Mouse (Mus musculus): ENCODE measurements around the gene Frmd7.

The Frmd7 gene

DNA sequence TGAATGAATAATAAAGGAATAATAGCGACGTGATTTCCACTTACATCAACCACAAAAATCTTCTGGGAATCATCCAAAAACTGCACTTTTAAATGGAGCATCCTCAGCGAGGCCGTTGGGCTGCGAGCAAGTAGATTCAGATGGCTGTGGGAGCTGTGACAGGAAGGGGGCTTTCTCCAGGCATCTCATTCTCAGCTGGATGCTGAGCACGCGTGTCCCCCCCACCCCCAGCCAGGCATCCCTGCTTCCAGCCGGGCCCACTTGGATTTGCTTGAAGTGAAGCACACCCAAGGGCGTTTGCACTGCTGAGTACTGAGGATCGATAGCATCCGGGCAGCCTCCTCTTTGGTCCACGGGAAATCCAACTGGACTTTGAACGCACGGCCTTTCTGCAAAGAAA lies at the start of gene Frmd7:
Frmd7 (minus strand) TSS at position 101 of the 400 bp plus-strand sequence.
- no peak for DNase-seq (ENCODE audit: low spot score in 2 of 2)

- no peak for DNase-seq (ENCODE audit: low spot score in 2 of 2)
Observed at GRCm38 (mm10) chrX:50991324-50991723, 48.8 kb upstream of the Frmd7 start.

- DNase-seq (ENCODE audit: low spot score in 2 of 2): no peak
Observed at GRCm38 (mm10) chrX:50989940-50990339, 47.4 kb upstream of the Frmd7 start.

GRCm38 (mm10) chrX:50988581-50988980 lies 46.1 kb upstream of the Frmd7 start:
- DNase-seq (ENCODE audit: low spot score in 2 of 2): no peak

DNA sequence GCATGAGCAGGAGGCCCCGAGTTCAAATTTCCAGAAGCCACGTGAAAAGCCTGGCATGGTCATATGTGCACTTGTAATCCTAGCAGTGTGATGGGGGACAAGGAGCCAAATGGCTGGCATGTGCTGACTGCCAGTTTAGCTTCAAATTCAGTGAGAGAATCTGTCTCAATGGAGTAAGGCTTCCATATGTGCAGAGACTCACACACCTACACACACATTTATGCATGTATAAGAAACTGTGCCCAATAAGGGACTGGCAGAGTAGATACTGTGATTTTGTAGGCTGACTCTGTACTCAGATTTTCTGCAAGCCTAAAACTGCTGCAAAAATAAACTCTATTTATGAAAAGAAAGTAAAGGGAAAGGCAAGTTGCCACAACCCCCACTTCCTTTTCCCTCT lies 35.9 kb upstream of the Frmd7 start:
- DNase-seq (ENCODE audit: low spot score in 2 of 2): no peak

- no peak for DNase-seq (ENCODE audit: low spot score in 2 of 2)
Observed at GRCm38 (mm10) chrX:50972145-50972544, 29.6 kb upstream of the Frmd7 start.

GRCm38 (mm10) chrX:50969907-50970306 lies 27.4 kb upstream of the Frmd7 start:
- DNase-seq (ENCODE audit: low spot score in 2 of 2): no peak

- DNase-seq (ENCODE audit: low spot score in 2 of 2): peak in 1 of 2 experiments; percentile 1
Observed at GRCm38 (mm10) chrX:50968157-50968932, 25.8 kb upstream of the Frmd7 start.

GRCm38 (mm10) chrX:50965157-50965556 lies 22.6 kb upstream of the Frmd7 start:
- no peak for DNase-seq (ENCODE audit: low spot score in 2 of 2)

DNA sequence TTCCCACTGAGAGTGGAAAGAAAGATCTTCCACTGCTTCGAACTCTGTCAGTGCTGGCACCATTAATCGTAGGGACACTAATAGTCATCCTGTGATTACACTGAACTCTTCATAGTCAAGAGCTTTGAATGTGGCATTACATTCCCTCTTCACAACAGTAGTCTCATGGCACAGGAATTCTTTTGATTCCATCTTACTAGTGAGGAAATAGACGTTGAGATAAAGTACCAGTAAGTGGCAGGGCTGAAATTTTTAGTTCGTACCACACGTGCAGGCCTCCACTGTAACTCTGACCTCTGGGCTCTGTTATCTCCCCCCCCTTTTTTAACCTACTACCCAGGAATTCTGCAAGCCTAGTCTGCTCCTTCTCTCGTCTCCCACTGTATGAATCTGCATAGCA lies 20.4 kb upstream of the Frmd7 start:
- no peak for DNase-seq (ENCODE audit: low spot score in 2 of 2)

DNA sequence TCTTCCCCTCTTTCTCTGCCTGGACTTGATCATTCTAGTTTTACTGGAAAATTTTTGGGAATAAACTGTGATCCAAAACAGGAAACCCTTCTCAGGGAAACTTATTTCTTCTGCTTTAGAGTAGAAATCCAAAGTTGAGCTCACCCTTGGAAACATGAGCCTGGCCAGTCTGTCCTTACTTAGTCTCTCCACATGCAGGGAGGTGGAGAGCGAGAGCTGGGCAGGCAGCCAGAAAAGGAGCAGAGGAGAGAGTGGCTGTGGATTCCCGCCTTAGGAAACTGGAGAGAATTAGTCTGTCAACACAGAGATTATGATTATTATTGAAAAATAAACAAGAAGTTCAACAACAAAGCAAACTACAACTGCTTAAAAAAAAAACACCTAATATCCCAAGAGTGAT lies 6.1 kb upstream of the Frmd7 start:
- DNase-seq (ENCODE audit: low spot score in 2 of 2): peak; percentile 21 to 51

GRCm38 (mm10) chrX:50948116-50948515 lies 5.6 kb upstream of the Frmd7 start:
- DNase-seq (ENCODE audit: low spot score in 2 of 2): no peak

DNA sequence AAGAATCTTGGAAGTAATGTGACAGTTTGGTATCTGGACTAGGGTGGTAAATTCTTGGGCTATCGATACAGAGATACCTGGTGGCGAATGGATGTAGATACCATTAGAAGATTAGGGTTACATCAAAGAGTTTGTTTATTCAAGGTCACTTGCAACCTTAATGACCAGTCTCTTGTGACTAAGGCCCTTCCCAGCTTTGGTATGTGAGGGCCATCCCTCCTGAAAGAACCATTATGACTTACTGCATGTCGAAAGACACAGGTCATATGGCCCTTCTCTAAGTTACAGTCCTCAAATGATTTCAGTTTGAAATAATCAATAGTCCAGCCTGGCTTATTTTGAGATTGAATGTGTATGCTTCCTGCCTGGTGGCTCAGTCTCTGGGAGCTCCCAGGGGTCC lies 5.4 kb downstream of the Frmd7 start:
- DNase-seq (ENCODE audit: low spot score in 2 of 2): no peak

- DNase-seq (ENCODE audit: low spot score in 2 of 2): no peak
Observed at GRCm38 (mm10) chrX:50930309-50930708, 12.2 kb downstream of the Frmd7 start.

DNA sequence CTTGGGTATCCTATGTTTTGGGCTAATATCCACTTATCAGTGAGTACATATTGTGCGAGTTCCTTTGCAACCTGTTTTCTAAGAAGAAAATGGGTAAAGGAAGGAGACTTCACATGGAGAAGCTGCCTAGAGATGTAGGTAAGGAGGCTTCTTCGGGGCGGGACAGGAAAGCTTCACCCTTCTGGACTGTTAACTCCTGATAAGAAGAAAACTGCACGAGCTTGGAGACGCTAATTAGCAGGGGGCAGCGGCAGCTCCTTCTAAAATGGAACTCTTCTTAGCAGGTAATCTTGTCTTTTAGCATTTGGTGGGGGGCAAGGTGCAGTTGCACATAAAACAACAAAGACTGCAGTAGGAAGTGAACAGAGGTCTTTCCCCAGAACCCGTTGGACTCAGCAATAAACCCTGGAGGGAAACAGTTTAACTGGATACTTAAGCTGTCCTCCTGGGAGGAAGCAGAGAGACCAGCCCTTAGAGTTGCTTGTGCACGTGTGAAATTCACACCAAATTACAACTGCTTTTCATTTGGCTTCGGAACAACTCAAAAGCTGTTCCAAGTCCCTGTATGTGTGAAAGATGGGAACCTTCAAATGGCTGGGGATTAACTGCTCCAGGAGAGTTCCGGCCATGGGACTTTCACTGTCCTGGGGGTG lies 15.5 kb downstream of the Frmd7 start:
- no peak for DNase-seq (ENCODE audit: low spot score in 2 of 2)

- DNase-seq (ENCODE audit: low spot score in 2 of 2): peak in 1 of 2 experiments; percentile 10
Observed at GRCm38 (mm10) chrX:50924629-50925364, 17.7 kb downstream of the Frmd7 start.

- DNase-seq (ENCODE audit: low spot score in 2 of 2): no peak
Observed at GRCm38 (mm10) chrX:50918754-50919153, 23.8 kb downstream of the Frmd7 start.

DNA sequence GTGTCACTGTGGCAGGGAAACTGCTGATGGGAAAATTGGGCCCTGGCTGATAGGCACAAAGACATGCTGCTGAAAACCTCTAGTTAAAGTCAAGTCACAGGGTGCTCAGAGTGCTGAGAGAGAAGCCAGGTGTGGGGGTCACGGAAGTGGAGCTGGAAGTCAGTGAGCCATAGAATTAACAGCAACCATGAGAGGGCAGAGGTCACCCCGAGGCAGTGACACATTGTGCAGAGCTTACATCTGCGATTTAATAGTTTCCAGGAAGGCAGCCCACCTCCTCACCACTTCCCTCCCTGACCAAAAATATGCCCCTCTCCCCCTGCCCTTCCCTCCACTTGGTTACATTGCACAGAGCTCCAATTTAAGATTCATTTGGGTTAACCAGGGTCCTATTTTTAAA lies 25.1 kb downstream of the Frmd7 start:
- DNase-seq (ENCODE audit: low spot score in 2 of 2): no peak

DNA sequence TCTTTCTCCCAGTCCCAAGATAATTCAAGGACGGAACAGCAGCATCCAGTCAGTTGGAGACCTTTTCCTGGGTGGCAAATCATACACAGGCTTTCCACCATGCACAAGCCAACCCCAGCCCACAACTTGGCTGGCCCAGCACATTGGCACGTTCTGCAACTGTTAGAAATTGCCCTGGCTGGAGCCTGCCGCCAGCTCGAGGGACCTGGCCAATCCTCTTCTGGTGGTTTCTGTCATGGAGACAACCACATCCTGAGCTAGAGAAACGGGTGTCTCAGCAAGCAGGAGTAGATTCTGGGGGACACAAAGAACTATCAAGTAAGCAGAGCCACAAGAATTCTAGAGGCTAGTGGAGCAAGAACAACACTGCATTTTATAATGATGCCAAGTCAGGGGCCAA lies 32.6 kb downstream of the Frmd7 start:
- no peak for DNase-seq (ENCODE audit: low spot score in 2 of 2)

DNA sequence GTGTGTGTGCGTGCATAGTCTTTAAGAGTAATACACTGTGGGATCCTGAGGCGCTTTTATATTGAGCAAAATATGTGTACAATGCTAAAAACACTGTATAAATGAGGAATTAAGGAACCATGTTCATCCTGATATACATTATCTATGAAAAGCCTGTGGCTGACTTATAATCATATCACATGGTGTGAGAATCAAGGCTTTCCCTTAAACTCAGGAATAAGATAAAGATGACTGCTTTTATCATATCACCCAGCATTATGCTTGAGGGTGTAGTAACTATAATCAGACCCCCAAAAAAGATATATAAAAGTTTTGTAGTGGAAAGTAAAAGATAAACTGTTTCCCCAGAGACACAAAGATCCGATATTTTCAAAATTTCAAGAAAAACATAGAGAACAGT lies 39.0 kb downstream of the Frmd7 start:
- DNase-seq (ENCODE audit: low spot score in 2 of 2): no peak

DNA sequence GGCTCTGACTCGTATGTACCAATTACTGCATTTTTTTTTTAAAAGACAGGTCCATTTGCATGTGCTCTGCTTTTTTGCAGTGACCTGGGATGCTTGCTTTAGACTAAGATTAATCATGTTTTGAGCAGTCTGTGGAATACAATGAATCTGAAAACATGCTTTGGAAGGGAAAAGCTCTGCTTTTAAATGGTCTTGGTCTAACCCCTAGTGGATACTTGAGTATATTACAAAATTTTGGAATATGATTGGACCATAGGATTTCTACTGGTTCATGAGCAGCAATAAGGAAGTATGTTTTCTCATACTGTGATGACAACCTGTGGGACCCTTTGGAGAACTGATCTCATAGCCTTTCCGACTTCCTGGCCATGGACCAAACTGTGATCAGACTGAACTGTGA lies 54.5 kb downstream of the Frmd7 start:
- no peak for DNase-seq (ENCODE audit: low spot score in 2 of 2)

- DNase-seq (ENCODE audit: low spot score in 2 of 2): no peak
Observed at GRCm38 (mm10) chrX:50874246-50875002, 68.1 kb downstream of the Frmd7 start.

Measured in heart, adult 9 months (tissue).